Mouse (Mus musculus) ES-Bruce4 (cell line): Measurements from ENCODE around the gene Ptch1. TPM values are rescaled to one million over a fixed set of nuclear protein-coding genes. Genes with fewer than 3 reads are reported as not detected.

Experiments
- H3K27ac ChIP-seq: 2 replicates; pipeline ENCODE4 v1.5.1; 2012; ENCODE audit warnings: low read length, inconsistent platforms; ENCODE audit not compliant: insufficient read depth
- H3K27me3 ChIP-seq: 2 replicates; pipeline ENCODE4 v1.6.1; 2012; ENCODE audit warnings: mild to moderate bottlenecking, low read length, inconsistent platforms; ENCODE audit not compliant: control insufficient read depth, poor library complexity, insufficient read depth, severe bottlenecking
- H3K36me3 ChIP-seq: 2 replicates; pipeline ENCODE4 v1.6.1; 2012; ENCODE audit warnings: inconsistent platforms, mild to moderate bottlenecking, low read length, moderate library complexity; ENCODE audit not compliant: control insufficient read depth, poor library complexity, insufficient read depth, severe bottlenecking
- H3K4me1 ChIP-seq: one replicate; pipeline ENCODE4 v1.8.1; 2011; ENCODE audit warnings: low read length; ENCODE audit not compliant: control insufficient read depth, insufficient read depth
- H3K4me3 ChIP-seq: 2 replicates; pipeline ENCODE4 v1.5.1; 2011; ENCODE audit warnings: low read depth, mild to moderate bottlenecking, low read length
- H3K9ac ChIP-seq: 2 replicates; pipeline ENCODE4 v1.6.1; 2012; ENCODE audit warnings: low read depth, mild to moderate bottlenecking, inconsistent platforms; ENCODE audit not compliant: poor library complexity, severe bottlenecking
- H3K9me3 ChIP-seq: replicated peaks from 2 replicates; pipeline ENCODE4 v1.6.1; 2012; ENCODE audit warnings: mild to moderate bottlenecking, low read length, inconsistent platforms; ENCODE audit not compliant: control insufficient read depth, poor library complexity, insufficient read depth, severe bottlenecking
- CTCF ChIP-seq: IDR thresholded peaks from one replicate; pipeline ENCODE4 v1.8.1; 2011; ENCODE audit warnings: low read depth, low read length
- EP300 ChIP-seq: IDR thresholded peaks from 2 replicates; pipeline ENCODE4 v1.6.1; 2011; ENCODE audit warnings: low read depth, low read length; ENCODE audit not compliant: insufficient read depth
- POLR2A ChIP-seq: IDR thresholded peaks from one replicate; pipeline ENCODE4 v1.8.1; 2011; ENCODE audit warnings: low read length; ENCODE audit not compliant: insufficient read depth
- polyA plus RNA-seq: library from polyadenylated mRNA; stranded (reverse); fragments of >200 nt; gene quantifications from 2 replicates; pipeline ENCODE4 v1.2.4, GENCODE M21; 2011; ENCODE audit warnings: low read depth; ENCODE audit not compliant: missing spikeins, insufficient read depth, insufficient read length

Ptch1 gene
- polyA plus RNA-seq, 1 experiment = 48.8 TPM

GRCm38 (mm10) chr13:63551552-63552290 lies 21.7 kb downstream of the Ptch1 start:
- H3K27me3 ChIP-seq = no peaks in the 10 kb centered on the region
- no peaks in the 10 kb centered on the region for H3K9me3 ChIP-seq
- H3K36me3 ChIP-seq = peaks cover 28% of the 10 kb centered on the region
- TF ChIP-seq CTCF (no peak), POLR2A (no peak), EP300 (no peak)
- no peak overlapping the region for H3K4me3 ChIP-seq
- H3K27ac ChIP-seq = no peak overlapping the region
- no peak overlapping the region for H3K9ac ChIP-seq
- peaks cover 6% of the 10 kb centered on the region for H3K4me1 ChIP-seq

- no peaks in the 10 kb centered on the region for H3K9me3 ChIP-seq
- H3K4me3 ChIP-seq = no peak overlapping the region
- H3K9ac ChIP-seq = no peak overlapping the region
- no peak overlapping the region for H3K27ac ChIP-seq
- peaks cover 4% of the 10 kb centered on the region for H3K4me1 ChIP-seq
- TF ChIP-seq POLR2A = no peak
- TF ChIP-seq EP300 = no peak
- TF ChIP-seq CTCF = no peak
- no peaks in the 10 kb centered on the region for H3K27me3 ChIP-seq
- peaks cover 39% of the 10 kb centered on the region for H3K36me3 ChIP-seq
Observed at GRCm38 (mm10) chr13:63550367-63550766, 23.0 kb downstream of the Ptch1 start.

- Histone ChIP-seq H3K4me1 (peaks cover 2% of the 10 kb centered on the region), H3K9me3 (no peaks in the 10 kb centered on the region), H3K4me3 (no peak overlapping the region), H3K36me3 (peaks cover 49% of the 10 kb centered on the region), H3K27me3 (no peaks in the 10 kb centered on the region), H3K9ac (no peak overlapping the region), H3K27ac (no peak overlapping the region)
- TF ChIP-seq CTCF = no peak
- TF ChIP-seq POLR2A = no peak
- TF ChIP-seq EP300 = no peak
Observed at GRCm38 (mm10) chr13:63549210-63549609, 24.2 kb downstream of the Ptch1 start.

GRCm38 (mm10) chr13:63548571-63548970 lies 24.8 kb downstream of the Ptch1 start:
- peaks cover 2% of the 10 kb centered on the region for H3K4me1 ChIP-seq
- H3K27me3 ChIP-seq = no peaks in the 10 kb centered on the region
- no peak for TF ChIP-seq POLR2A
- no peak for TF ChIP-seq CTCF
- TF ChIP-seq EP300 = no peak
- no peak overlapping the region for H3K4me3 ChIP-seq
- H3K9ac ChIP-seq = no peak overlapping the region
- H3K9me3 ChIP-seq = no peaks in the 10 kb centered on the region
- peaks cover 49% of the 10 kb centered on the region for H3K36me3 ChIP-seq
- no peak overlapping the region for H3K27ac ChIP-seq

- Histone ChIP-seq H3K4me1 (peaks cover 7% of the 10 kb centered on the region), H3K9ac (no peak overlapping the region), H3K27ac (no peak overlapping the region), H3K9me3 (no peaks in the 10 kb centered on the region), H3K4me3 (no peak overlapping the region), H3K27me3 (no peaks in the 10 kb centered on the region), H3K36me3 (peaks cover 50% of the 10 kb centered on the region)
- TF ChIP-seq POLR2A (no peak), CTCF (no peak), EP300 (no peak)
Observed at GRCm38 (mm10) chr13:63545291-63545690, 28.1 kb downstream of the Ptch1 start.

GRCm38 (mm10) chr13:63544967-63545253 lies 28.5 kb downstream of the Ptch1 start:
- H3K4me3 ChIP-seq = no peak overlapping the region
- no peaks in the 10 kb centered on the region for H3K27me3 ChIP-seq
- H3K27ac ChIP-seq = no peak overlapping the region
- H3K36me3 ChIP-seq = peaks cover 53% of the 10 kb centered on the region
- H3K4me1 ChIP-seq = peaks cover 7% of the 10 kb centered on the region
- H3K9ac ChIP-seq = no peak overlapping the region
- TF ChIP-seq CTCF = no peak
- H3K9me3 ChIP-seq = no peaks in the 10 kb centered on the region
